Mouse (Mus musculus): ENCODE data around the gene Mcfd2. TPM values are rescaled to one million over a fixed set of nuclear protein-coding genes. Genes with fewer than 3 reads are reported as not detected.

Gene Mcfd2
- total RNA-seq, 4 experiments from 2014 or later = 63.8 to 73.0 (median 64.6) TPM

DNA sequence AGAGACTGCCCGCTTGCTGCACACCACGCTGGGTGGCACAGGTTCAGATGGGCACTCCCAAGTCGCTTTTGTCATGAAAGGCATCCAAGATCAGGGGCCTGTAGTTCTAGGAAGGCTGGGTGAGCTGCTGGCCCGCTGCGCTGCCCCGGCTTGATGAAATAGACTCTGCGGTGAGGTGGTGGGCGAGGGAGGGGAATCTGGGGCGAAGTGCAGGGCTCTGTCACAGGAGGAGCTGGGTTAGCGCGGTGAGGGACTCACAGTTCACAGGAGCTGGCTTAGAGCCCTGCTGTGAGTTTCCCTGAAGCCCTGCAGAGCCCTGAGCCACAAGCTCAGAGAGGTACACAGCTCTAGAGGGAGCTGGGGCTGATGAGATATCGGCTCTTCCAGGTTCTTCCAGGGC lies 22.4 kb upstream of the Mcfd2 start:
- no peak for DNase-seq (ENCODE audit: low spot score in 2 of 2)

DNA sequence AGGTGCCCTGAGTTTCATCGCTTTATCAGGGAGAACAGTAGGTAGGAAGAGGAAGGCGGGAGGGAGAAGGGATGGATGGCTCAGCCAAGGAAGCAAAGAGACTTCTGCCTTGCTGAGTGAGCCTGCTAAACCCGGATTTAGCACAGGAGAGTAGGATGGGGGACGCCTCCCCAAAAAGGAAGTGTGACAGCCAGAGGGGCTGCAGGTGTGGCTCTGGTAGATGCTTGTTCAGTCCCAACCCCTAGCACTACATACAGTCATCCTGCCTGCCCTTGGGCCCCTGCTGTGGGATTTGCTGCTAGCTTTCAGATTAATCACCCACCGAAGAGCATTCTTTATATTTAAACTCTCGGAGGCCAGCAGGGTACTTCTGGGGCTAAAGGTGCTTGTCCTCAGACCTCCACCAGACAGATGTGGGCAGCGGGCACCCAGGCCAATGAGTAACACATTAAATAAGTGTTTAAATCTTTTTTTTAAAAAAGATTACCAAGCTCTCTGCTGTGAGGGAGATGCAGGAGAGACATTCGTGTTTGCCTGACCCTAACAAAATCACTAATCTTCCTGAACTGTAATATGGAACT lies 21.6 kb upstream of the Mcfd2 start:
- no peak for DNase-seq (ENCODE audit: low spot score in 2 of 2)

DNA sequence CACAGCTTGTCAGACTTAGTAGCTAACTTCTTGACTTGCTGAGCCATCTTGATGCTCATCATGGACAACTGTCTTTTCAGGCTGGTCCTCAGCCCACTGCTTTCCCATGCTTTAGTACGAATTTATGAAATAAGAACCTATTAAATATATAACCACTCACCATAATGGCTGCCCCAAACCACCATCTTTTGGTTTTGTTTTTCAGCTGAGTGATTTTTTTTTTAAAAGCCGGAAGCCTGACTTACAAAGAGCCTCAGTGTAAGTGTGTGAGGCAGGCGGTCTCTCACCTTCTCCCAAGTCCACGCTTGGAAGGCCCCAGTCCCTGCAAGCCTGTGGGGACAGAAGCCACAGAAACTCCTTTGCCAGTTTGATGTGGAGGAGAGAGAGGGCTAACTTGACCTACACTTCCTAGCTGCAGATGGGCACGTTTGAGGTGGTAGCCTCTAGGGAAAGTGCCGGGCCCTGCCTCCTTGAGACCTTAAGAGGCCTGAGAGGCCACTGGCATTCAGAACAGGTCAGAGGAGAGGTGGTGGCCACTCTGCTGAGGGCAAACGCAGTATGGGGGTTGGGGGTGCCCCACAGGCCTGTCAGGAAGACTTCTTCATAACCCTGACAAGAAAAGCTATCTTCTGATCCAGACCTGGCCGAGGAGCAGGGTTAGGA lies 20.9 kb upstream of the Mcfd2 start:
- no peak for DNase-seq (ENCODE audit: low spot score in 2 of 2)

DNA sequence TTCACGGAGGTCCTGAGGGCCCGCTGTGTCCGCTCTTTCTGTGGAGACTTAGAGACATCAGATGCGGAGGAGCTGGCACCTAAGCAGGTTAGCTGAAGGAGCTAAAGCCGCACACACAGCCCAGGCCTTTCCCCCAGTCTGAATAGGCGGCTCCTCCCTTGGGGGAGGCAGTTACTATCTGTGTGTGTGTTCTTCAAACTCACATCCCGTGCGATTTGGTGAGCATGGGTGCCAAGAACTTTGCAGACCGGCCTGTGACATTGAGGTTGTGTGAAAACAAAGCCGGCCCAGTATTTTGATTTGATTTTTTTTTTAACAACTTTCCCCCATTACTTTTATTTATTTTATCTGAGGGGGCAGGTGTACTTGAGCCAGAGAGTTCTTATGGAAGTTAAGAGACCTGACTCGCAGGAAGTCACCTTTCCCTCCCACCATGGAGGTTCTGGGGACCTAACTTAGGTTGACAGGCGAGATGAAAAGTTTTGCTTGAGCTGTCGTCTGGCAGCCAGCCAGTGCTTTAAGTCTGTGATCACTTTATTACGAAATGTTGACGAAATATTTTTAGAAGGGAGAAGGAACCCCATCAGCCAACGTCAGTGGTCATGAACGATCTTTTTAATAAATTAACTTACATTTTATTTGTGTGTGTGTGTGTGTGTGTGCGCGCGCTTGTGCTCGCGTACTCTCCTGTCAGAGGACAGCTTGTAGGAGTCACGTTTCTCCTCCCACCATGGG lies 20.2 kb upstream of the Mcfd2 start:
- DNase-seq (ENCODE audit: low spot score in 2 of 2) = no peak

DNA sequence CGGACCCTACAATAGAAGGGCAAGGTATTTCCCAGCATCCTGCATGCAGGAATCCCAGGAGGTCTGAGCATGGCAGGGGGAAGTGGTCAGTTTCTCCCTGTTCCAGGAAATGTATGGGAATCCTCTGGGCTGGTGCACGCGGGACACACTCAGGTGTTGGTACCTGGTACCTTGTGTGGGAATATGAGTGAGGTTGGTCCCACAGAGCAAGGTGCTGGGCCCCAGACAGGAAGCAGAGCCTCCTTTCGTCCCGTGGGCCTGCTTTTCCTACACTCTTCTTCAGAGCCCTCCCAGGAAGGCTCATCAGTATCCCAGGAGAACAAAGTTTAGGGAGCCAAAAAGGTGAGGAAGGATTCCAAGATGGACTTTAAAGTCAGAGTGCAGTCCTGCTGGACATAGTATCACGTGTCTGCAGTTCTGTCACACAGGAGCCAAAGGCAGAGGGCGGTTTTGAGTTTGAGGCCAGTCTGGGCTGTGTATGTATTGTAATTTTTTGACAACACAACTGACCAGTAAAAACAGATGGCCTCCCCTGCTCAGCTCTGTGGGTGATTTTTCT lies 18.8 kb upstream of the Mcfd2 start:
- no peak for DNase-seq (ENCODE audit: low spot score in 2 of 2)

DNA sequence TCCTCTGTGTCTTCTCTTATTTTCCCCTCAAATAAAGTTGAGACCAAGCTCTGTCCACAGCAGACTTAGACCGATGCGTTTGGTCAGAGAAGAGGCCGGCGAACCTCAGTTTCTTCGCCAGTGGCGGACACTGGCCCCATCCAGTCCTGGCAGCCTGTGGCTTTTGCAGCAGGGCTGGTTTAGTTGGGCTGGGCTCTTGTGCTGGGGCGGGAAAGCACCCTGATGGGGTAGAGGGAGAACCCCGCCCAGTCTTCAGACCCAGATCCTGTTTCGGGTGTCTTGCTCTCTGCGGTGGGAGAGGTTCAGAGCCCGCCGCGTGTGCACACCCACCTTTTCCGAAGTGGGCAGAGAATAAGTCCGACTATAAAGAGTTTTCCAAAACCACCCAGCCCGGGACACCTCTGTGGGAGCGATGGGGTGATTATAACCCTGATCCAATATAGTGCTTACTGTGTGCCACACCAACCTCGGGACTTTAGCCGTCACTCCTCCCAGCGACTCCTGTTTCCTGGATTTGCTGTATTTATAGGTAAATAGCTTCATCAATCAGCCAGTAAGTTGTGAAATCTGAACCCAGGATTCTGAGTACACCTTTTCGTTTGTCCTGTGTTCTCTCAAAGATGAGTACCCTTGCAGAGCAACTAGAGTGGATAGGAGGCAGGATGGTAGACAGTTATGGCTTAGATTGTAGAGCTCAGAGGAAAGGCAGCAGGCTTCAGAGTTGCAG lies 18.2 kb upstream of the Mcfd2 start:
- no peak for DNase-seq (ENCODE audit: low spot score in 2 of 2)

DNA sequence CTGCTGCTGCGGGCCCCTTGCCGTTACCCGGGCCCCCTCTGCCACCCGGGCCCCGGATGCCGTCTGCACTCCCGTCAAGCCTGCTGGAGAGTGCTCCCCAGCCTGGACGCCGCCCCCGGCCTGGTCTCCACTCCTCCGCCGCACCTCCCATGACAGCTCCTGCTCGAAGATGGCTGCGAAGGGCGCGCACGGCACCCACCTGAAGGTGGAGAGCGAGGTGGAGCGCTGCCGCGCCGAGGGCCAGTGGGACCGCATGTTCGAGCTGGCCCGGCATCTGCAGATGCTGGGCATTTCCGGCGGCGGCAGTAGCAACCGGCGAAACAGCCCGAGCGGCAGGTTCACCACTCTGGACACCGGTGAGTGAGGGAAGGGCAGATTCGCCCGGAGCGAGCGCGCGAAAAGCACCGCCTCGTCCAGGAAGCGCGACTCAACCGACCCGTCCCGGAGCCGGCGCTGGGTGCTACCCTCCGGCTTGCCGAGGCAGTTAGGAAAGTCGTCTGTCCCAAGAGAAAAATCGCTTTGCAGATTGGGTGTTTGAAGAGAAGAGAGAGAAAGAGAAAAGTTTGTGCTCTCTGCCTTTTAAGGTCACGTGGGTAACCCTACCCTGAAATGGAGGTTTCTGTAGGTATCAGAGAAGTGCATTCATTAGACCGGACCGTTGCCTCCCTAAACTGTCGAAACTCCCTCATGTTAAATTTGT lies 17.5 kb upstream of the Mcfd2 start:
- DNase-seq (ENCODE audit: low spot score in 2 of 2) = peak; percentile 19 to 34

DNA sequence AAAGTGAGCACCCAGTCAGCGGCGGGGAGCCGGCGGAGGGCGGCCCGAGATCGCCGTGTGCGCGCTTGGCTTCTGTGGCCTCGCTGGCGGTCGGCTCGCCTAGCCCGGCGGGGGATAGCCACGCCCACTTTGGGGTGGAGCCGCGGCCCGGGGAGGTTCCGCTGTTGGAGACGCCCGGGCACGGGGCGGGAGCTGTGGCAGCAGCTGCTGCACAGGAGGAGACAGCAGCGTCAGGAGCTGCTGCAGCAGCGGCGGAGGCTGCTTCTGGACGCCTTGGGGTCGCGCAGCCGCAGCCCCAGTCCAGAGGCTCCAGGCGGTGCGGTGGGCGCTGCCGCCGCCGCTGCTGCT lies 16.9 kb upstream of the Mcfd2 start, which contains the start of gene Ttc7:
TSS of gene Ttc7 (plus strand) at position 181 of the 348 bp plus-strand sequence.
- DNase-seq (ENCODE audit: low spot score in 2 of 2) = peak; percentile 85 to 89

DNA sequence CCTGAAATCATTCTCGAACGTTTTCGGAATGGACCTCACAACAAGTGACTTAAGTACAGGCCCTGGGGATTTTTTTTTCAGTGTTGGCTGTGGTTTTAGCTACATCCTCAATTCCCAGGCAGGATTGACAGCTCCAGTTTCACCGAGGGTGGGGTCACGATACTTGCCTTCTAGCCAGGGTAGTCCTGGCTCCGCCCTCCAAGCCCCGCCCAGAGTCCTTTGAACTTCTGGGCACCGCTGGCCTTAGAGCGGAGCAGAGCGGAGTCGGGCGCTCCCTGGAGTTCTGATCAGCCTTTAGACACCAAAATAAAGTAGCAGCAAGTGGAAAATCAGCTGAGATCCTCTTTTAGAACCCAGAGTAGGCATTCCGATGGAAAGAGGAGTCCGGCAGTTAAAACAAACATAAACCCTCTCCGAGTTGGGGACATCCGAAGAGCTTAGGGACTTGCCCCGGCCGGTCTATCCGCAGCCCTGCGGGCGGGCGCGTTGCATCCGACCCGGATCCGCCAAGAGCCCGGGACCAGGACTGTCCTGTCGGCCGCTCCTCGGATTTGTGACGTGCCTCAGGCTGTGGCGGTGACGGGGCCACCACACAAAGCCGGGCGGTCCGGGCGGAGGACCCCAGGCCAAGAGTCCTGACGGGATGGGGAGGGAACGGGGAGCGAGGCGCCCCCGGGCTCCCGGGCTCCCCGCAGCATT lies 16.4 kb upstream of the Mcfd2 start:
- peak; percentile 61 to 65 for DNase-seq (ENCODE audit: low spot score in 2 of 2)

DNA sequence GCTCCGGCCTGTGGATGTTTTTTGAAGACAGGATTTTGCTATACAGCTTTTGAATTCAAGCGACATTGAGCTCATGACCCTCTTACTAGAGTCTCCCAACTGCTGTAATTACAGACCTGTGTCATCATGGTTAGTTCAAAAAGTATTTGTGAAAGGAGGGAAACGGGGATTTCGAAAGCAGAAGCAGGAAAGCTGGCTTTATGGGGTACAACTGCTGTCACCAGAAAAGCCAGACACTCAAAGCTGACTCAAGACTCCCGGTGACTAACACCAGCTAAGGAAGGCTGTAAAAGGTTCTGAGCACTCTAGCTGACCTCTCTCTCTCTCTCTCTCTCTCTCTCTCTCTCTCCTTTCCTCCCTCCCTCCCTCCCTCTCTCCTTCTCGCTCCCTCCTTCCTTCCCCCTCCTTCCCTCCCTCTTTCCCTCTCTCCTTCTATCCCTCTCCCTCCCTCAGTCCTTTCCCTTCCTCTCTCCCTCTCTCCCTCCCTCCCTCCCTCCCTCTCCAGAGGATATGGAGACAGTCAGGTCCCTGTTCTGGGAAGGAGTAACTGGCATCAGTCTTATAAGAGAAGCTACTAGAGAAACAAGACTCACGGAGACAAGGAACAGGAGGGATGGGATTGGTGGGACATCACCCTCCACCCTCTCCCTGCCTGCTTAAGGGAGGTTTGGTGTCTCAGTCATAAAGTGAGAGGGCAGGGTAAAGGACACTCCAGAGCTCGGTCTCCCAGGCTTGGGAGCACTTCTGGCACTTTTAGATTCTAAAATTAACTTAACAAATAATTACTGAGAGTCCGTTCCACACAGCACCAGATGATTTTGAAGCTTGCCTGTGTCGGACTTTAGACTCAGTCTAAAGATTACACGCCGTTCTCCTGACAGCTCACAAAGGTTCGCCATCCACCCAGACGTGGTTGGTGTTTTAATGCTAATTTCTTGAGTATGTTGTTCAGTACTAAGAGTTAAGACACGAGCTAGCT lies 9.9 kb upstream of the Mcfd2 start:
- DNase-seq (ENCODE audit: low spot score in 2 of 2) = no peak

DNA sequence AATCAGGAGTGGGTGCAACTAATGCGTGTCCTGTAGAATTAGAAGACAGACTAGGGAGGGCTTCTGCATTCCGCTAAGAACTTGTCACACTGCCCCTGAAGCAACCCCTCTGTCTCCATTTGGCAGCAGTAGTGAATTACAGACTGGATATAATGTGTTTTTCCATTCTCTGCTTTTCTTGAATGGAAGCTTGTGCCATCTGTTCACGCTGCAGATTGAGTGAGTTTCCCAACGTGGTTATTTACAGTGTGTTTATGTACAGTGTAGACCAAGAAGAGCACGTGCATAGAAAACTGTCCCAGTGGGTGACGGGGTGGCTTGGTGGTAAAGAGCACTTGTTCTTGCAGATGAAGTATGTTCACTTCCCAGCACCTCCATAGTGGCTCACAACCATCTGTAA lies 3.7 kb upstream of the Mcfd2 start:
- no peak for DNase-seq (ENCODE audit: low spot score in 2 of 2)

DNA sequence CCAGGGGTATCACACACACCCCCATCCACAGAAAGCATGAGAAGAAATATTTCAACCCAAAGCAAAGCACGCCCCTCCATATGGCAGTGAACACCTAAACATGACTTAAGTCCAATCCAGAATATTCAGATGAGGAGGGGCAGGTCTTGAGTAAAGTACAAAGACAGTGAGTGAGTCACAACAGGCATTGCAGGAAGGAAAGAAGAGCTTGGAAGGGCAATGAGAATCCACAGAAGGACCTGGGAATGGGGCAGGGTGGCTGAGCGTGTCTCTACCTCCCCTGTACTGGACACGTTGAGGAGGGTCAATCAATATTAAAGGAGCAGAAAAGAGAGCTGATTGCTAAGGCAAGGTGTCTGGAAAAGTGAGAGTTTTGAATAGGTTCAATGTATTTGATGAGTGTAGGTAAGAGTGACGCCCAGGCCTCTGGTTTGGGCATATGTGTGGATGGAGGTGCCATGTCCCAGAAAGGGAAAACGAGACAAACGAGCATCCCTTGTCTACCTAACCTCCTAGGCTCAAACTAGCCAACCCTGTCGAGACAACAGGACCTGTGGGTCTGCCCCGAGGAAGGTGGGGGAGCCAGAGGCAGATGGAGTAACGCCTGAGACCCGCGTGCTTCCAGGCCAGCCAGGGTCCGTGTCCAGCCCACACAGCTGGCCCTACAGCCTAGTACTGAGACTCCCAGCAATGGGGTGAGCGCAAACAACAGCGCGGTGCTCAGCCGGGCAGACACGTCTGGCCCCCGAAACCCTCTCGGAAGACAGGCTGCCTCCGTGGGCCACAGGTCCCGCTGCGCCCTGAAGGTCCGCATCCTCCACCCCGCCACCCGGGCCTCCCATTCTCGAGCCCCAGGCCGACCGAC lies 576 bp downstream of the Mcfd2 start:
- no peak for DNase-seq (ENCODE audit: low spot score in 2 of 2)

DNA sequence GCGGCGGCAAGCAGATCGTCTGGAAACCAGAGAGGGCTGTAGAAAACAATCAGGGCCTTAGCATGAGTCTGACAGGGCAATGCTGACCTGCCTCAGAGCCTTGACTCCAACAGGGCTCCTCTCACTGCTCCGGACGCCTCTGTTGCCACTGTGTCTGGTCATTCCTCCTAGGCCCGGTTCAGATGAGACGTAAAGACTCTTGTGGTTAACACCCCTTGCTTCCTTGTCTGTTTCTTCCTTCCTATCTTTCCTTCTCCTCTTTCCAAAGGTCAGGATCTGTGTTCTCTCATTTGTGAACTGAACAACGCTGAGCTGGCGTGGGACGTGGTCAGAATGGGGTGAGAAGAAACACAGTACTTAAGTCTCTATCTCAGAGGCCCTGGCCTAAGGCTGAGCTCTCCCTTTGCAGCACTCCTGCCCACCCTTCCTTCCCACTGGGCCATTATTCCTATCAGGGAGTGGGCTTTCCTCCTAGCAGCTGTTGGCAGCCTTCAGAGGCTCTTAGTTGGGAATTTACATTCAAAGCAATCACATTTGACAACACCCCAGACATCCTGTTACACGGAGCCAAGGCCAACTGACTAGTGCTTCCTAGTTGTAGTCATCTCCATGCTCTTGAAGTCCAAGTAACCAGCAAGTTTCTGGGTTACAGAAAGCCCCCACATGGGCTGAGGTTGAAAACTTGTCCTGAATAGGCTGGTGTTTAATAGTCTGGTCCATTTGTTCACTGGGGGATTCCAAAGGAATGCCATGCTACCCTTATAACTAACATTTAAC lies 1.5 kb downstream of the Mcfd2 start:
- no peak for DNase-seq (ENCODE audit: low spot score in 2 of 2)

DNA sequence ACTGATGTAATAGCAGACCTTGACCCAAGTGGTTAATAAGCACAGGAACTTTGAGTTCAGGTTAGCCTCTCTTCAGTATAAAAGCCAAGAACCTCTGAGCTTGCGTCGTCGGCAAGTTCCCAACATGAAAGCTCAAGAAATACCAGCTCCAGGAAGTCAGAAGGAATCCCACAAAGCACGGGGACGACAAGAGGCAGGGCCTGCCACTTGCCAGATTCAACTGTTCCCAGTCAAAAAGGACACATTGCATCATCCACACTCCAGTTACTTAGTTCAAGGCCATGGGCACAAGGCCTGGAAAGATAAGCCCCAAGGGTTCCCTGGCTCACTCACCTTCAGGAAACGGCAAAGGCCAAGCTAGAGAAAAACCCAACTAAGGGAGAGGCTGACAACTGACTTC lies 2.3 kb downstream of the Mcfd2 start:
- DNase-seq (ENCODE audit: low spot score in 2 of 2) = no peak

DNA sequence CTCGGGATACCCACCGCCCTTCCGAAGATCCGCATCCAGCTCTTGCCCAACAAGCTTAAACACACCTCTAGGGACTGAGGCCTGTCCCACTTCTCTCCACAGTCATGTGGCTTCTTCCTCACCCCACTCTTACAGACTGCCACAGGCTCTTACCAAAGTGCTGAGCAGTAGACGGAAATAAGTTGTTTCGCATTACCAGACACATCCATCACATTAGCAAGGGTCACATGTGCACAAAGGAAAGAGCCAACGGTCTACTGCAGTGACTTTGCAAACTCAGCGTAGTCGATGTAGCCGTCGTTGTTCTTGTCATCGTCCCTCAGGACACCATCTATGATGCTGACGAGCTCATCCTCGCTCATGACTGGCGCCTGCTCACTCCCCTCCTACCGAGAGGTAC lies 10.1 kb downstream of the Mcfd2 start:
- no peak for DNase-seq (ENCODE audit: low spot score in 2 of 2)

DNA sequence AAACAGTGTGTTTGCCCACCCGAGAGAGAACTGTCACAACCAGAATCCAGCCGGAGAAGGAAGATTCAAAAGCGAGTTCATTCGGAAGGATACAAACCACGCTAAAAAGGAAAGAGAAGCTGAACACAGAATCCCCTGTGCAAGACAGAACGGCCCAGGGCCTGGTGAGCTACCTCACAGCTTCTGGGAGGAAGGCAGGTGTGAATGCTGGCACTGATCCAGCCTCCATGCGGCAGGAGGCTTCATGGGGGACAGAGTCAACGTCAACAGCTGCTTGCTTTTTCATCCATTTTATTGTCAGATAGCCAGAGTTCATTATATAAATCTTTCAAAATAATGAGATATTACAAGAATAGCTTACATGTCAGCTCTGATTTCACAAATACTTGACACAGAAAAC lies 11.4 kb downstream of the Mcfd2 start:
- DNase-seq (ENCODE audit: low spot score in 2 of 2) = no peak

DNA sequence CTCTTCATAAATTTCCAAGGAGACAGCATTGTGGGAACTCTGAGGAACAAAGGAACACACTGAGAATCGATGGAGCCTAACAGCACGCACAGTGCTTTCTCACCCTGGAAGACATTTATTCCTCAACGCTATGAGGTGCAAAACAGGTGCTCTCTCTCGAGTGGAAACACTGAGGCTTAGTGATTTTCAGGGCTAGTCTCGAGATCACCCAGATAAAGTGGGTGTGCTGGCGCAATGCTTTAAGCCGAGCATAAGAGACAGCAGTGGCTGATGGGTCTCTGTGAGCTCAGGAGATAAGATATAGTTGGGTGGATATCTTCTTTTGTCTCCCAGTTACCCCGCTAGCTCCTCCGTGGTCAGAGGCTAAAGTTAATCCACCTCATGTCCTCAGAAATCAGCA lies 19.6 kb downstream of the Mcfd2 start:
- no peak for DNase-seq (ENCODE audit: low spot score in 2 of 2)

DNA sequence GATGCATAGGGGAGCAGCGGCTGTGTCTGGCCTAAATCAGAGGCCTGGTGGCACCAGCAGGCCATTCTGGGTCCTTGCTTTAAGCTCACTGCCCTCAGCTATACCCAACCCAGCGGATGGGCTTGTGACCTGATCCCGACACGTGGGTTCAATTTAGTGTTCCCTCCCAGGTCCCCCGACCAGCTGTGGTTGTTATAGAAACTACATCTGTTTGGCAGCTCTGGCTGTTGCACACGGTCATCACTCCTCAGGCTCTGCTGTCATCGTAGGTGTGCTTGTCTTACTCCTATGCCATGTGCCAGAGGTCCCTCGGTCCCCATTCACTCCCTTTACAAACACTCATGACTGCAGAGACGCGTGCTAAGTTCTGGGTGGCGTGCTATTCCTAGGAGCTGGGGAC lies 27.9 kb downstream of the Mcfd2 start:
- no peak for DNase-seq (ENCODE audit: low spot score in 2 of 2)

All from layer of hippocampus, adult 8-10 months (tissue).